Mouse (Mus musculus) common myeloid progenitor, adult 5-6 weeks (primary cell): ENCODE results near the gene Comt. TPM values are rescaled to one million over a fixed set of nuclear protein-coding genes. Genes with fewer than 3 reads are reported as not detected.
A peak's percentile ranks its signal among the peaks of the same experiment; 100 is the strongest.

Source experiments
- ATAC-seq: replicated peaks from 2 replicates; pipeline ENCODE4 v1.8.0; 2016; ENCODE audit warnings: low read depth, mild to moderate bottlenecking, moderate TSS enrichment, inconsistent platforms; ENCODE audit not compliant: poor library complexity, severe bottlenecking
- total RNA-seq: library from RNA; stranded (forward); fragments of 200-1000, 187-1606 nt; gene quantifications from 2 replicates; pipeline ENCODE4 v1.2.3, GENCODE M21; 2017

The Comt gene
- 38.2 and 44.2 TPM in 2 replicates for total RNA-seq

DNA sequence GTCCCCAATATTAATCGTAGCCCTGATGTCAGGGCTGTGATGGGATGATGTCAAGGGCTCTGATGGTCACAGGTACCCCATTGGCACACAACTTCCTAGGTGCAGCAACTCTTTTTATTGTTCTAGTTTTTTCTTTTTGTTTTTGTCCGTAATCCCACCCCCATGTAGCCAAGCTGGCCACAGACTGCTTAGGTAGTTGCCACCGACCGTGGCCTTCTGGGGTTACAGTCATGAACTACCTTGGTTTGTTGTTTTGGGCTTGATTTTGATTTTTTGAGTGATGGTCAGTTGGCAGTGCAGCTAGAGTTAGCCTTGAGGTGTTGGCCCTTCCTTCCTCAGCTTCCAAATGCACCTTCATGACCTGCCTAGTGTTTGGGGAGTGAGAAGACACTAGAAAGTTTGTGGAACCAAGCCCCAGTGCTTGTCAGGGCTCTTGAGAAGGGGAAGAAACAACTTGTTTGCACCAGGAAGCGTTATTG, at the start of gene Comt:
Gene Comt, minus strand, starts transcription at position 51 of the 479 bp plus-strand sequence.
- no peak for ATAC-seq

GRCm38 (mm10) chr16:18474021-18474420, 47.4 kb upstream of the Comt start:
- ATAC-seq: no peak

GRCm38 (mm10) chr16:18472976-18473375, 46.3 kb upstream of the Comt start:
- ATAC-seq: no peak

DNA sequence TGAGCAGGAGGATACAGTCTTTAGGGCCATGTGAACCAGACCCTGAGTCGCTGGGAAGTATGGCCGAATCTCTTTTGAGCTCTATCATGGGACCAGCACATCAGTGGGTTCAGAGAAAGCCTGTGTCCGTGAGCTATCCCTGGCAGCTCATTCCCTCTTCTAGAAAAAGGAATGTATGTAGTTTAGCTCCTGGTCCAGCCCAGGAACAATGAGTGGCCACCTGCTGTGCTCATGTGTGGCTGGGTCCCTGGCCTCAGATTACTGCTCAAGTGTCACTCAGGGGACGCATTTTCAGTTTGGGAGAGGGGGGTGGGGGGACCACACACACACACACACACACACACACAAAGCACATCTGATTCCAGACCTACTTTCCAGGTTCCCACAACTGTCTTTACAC, 45.8 kb upstream of the Comt start:
- no peak for ATAC-seq

GRCm38 (mm10) chr16:18471976-18472375, 45.3 kb upstream of the Comt start:
- no peak for ATAC-seq

DNA sequence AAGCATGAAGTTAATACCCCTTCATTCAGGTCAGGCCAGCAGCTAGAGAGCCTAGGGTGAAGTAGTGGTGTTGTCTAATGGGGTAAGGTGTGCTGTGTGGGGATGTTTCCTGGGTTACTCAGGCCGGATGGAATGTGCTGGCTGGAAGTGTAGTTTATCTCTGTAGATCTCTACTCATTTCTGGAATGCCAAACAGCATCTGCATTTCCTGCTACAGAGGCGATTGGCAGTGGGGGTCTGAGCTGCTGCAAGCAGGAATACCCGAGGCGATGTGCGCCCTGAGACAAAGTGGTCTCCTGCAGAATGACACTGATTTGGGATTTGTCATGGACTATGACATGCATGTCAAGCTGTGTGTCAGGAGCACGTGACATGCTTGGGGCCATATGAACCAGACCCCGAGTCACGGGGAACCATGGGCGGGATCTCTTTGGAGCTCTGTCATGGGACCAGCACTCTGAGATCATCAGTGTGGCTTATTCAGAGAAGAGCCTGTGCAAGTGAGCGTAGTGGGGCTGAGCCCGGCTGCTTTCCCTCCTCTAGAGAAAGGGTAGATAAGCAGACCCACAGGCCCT, 44.8 kb upstream of the Comt start:
- no peak for ATAC-seq

DNA sequence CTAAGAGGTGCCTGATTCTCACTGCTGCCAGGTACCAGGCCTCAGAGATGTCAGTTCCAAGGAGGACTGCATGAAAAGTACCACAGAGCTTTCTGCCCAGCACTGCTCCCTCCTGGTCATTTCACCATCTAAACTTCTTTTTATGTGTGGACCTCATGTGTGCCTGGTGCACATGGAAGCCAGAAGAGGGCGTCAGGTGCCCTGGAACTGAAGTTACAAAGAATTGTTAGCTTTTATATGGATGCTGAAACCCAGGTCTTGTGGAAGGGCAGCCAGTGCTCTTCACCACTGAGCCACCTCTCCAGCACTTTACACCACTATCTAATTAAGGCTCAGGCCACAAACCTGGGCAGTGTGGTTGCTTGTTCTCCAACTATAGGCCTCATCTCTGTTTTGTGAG, 44.2 kb upstream of the Comt start:
- ATAC-seq: no peak

DNA sequence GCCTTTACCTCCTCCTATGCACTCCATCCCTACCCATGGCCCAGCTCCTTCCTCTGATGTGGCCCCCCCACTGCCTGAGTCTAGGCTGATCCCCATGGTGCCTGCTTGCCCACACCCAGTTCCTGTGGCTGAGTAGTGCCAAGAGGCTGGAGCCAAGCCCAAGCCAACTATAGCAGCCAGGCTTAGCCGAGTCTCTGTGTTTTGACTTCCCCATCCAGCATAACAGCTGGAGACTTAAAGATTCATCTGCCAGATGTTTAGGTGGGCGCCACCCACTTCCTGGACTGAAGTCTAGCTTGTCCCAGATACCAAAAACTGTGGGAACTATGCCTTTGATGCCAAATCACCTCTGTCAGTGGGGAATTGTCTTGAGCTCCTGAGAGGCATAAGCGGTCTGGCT, 37.6 kb upstream of the Comt start:
- ATAC-seq: peak; percentile 41

DNA sequence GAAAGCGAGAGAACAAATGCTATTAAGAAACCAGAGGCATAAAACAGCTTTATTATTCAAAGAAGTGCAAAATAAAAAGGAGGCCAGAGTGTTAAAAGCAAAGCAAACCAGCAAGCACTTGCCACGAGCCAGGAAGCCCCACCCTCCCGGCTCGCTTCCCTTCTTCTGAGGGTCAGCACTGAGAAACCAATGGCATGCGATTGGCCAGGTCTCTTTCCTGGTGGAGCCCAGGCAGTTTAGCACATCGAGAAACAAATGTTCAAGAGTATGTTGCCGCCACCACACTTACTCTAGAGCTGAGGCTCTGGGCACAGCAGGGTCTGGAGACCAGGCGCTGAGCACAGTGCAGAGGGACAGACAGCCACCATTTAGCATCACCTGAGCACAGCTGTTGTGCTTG, 35.9 kb upstream of the Comt start:
- no peak for ATAC-seq

GRCm38 (mm10) chr16:18462031-18462430, 35.4 kb upstream of the Comt start:
- no peak for ATAC-seq

GRCm38 (mm10) chr16:18460826-18461225, 34.2 kb upstream of the Comt start:
- no peak for ATAC-seq

- ATAC-seq: peak; percentile 82
These were observed 33.3 kb upstream of the Comt start for GRCm38 (mm10) chr16:18459955-18460370.

- ATAC-seq: peak; percentile 16
These were observed 32.8 kb upstream of the Comt start for GRCm38 (mm10) chr16:18459335-18459954.

GRCm38 (mm10) chr16:18458661-18459060, 32.0 kb upstream of the Comt start:
- ATAC-seq: no peak

- ATAC-seq: no peak
These were observed 28.8 kb upstream of the Comt start for GRCm38 (mm10) chr16:18455407-18455806.

GRCm38 (mm10) chr16:18453846-18454245, 27.2 kb upstream of the Comt start:
- ATAC-seq: no peak

DNA sequence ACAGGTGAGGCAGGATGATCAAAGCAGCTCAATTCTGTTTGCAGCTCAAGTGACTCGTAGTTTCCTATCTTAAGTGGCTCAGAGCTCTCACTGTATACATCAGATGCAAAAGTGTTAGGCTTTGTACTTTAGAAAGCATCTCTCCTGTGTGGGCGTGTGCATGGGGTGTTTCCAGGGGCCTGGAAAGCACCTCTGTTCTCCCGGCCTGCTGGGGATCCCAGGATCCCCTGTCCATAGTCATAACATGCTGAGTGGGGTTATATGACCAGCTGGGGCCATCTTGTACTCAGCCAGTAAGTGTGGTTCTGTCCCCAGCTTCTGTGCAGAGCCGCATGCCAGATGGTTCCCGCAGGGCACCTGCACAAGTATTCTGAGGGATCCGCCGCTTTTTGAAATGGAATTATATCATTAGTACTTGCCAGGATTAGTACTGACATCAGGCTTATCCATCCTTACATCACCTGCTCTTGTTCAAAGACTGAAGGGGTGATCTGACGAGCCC, 25.8 kb upstream of the Comt start:
- ATAC-seq: no peak

- no peak for ATAC-seq
These were observed 25.0 kb upstream of the Comt start for GRCm38 (mm10) chr16:18451486-18452181.

GRCm38 (mm10) chr16:18449005-18449404, 22.4 kb upstream of the Comt start:
- ATAC-seq: no peak

GRCm38 (mm10) chr16:18448104-18448503, 21.5 kb upstream of the Comt start:
- no peak for ATAC-seq

DNA sequence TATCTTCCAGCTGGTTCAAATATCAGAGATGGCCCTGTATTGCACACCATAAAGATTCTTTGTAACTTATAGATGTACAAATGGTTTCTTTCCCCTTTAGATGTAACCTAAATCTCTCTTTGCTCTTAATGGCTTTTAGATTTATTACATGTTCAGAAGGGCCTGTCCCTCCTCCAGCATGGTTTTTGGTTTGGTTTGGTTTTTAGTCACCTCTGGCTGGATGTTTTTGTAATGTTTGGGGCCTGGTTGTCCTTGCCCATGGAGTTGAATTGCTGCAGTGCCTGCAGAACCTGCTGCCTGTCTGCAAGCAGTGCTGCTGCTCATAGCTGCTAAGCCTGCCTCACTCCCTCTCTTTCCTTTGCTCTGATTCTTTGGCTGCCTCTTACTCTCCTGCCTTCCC, 20.6 kb upstream of the Comt start:
- no peak for ATAC-seq
